Mouse (Mus musculus) cerebellum, adult 11-12 months (tissue): ENCODE data around the gene Sub1.

ENCODE experiments used
- DNase-seq: peaks from one replicate; pipeline ENCODE4 v3.0.0; 2022

The Sub1 gene

DNA sequence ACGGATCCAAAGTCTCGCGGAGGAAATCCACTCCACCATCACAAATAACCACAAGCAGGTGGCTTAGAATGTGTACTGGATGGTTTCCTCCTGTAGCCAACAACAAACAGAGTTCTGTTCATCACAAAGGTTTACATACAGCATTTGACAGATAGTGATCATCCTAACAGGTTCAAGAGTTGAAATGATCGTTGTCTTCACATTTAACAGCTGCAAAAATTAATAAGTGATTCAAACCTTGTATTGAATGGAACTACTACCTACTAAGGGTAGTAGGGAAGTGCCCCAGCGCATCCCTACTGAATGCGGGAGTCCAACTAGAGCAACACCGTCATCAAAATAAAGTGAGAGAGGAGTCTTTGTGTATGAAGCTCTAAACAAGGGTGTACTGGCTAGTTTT, at the start of gene Sub1:
Gene Sub1, minus strand, starts transcription at position 101 of the 400 bp plus-strand sequence.
- no peak for DNase-seq

DNA sequence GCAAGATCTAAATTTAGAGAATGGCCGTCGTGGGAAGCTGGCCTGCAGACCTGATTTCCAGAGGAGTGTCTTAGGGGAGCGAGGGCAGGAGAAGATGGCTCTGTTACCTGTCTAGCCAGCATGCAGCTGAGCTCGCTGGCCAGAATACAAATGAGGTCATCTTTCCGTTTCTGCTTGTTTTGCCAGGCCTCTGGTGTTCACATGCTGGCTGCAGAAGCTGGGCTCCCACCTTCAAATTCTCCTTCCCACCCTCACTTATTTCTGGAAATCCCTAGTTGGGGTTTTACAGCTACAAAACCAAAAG, 43.6 kb upstream of the Sub1 start:
- no peak for DNase-seq

- DNase-seq: no peak
Observed at GRCm38 (mm10) chr15:12039671-12040406, 43.1 kb upstream of the Sub1 start.

DNA sequence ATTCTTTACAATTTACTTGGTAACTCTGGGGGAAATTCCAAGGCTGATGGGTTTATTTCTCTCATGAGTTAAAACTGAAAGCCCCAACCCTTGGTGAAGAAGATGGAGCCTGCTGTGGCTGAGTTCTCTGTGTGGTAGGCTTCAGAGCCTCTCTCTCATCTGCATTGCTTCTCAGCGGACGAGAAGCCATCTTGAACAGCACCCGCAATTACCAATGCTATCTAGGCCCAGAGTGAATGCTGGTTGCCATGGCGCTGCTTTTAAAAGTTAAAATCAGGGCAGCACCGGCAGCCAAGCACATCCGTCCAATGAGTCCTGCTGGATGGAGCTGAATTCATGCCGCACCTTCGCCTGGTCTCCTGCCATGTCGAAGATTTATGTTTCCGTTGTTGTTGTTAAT, 42.5 kb upstream of the Sub1 start:
- DNase-seq: no peak

DNA sequence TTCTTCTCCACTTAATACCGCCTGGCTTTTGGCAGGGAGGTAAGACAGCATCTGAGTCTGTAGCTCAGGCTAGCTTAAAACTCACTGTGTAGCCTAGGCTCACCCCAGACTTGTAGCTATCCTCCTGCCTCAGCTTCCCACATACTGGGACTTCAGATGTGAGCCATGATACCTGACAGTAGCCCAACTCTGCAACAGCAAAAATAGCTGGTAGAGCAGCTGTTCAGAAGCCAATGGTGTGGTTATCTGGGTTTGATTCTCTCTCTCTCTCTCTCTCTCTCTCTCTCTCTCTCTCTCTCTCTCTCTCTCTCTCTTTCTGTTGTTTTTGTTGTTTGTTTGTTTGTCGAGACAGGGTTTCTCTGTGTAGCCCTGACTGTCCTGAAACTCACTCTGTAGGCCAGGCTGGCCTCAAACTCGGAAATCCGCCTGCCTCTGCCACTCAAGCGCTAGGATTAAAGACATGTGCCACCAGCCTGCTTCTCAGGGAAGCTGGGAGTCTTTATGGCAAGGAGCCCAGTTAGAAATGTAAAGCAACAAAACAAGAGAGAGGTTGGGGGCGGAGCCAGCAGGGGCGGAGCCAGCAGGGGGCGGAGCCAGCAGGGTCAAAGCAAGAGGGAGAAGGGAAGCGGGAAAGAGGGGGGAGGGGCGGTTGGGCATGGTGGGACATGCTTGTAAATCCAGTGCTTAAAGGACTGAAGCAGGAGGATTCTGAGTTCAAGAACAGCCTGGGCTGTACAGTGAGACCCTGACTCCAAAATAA, 41.3 kb upstream of the Sub1 start:
- DNase-seq: no peak

GRCm38 (mm10) chr15:12037217-12037616, 40.4 kb upstream of the Sub1 start:
- DNase-seq: no peak

DNA sequence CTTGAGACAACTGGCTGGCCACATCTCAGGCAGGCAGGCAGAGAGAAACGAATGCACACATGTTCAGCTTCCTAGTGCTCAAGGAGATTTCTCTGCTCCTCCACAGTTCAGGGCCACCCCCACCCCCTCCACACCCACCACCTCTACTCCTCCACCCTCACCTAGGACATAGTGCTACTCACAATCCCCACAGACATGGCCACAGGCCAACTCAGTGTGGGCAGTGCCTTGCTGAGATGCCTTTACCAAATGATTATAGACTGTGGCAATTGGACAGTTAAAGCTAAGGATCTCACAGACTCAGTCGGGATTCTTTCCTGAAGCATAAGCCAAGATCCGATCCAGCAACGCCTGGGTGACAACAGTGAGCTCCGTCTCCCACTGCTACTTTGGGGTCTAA, 39.9 kb upstream of the Sub1 start:
- DNase-seq: no peak

DNA sequence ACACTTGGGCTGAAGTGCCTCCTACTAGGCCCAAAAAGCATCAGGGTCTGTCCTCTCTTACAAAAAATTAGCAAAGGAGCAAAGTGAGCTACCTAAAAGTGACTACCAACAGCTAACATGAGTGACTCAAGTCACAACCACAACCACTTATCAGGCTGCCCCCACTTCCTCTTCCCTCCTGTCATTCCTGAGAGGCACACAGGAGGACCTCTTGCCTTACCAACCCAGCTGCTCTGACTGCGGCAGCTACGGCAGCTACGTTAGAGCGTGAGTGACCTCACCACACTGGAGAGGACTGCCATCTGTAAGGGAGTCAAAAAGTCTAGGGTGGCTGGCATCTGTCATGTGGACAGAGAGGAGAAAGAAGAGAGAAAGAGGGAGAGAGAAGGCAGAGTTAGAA, 37.5 kb upstream of the Sub1 start:
- no peak for DNase-seq

DNA sequence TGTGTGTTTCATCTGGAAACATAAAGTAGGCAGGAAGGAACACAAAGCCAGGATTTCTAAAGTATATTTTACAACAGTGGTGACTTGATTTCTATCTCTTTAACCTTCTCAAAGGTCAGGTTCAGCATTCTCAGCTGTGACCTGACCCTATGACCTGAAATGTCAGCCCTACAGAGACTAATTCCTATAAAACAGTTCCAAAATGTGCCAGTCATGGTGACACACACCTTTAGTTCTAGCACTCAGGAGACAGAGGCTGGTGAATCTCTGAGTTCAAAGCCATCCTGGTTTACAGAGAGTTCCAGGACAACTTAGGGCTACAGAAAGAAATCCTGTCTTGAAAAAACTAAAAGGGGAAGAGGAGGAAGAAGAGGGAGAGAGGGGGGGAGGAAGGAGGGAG, 36.4 kb upstream of the Sub1 start:
- DNase-seq: no peak

GRCm38 (mm10) chr15:12032512-12032911, 35.7 kb upstream of the Sub1 start:
- no peak for DNase-seq

- no peak for DNase-seq
Observed at GRCm38 (mm10) chr15:12031861-12032260, 35.1 kb upstream of the Sub1 start.

- DNase-seq: no peak
Observed at GRCm38 (mm10) chr15:12030221-12030620, 33.4 kb upstream of the Sub1 start.

DNA sequence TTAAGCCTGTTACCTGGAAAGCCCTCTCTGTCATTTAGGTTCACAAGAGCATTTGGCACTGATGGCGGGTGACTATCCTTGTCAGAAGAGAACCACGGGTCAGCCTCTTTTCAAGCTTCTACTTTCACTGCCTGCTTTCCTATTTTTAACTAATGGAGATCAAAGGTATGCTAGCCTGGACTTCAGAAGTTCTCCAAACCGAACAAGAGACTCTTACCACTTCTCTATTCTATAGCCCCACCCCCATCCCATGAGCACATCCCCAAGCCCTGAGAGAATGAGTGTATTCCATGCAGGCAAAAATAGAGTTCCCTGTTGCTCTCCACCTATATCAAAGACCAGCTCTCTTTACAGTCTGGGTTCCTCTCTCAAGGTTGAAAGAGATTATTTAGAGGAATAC, 31.0 kb upstream of the Sub1 start:
- DNase-seq: no peak

- DNase-seq: no peak
Observed at GRCm38 (mm10) chr15:12026932-12027450, 30.2 kb upstream of the Sub1 start.

GRCm38 (mm10) chr15:12026026-12026425, 29.2 kb upstream of the Sub1 start:
- no peak for DNase-seq

- DNase-seq: no peak
Observed at GRCm38 (mm10) chr15:12025341-12025740, 28.6 kb upstream of the Sub1 start.

DNA sequence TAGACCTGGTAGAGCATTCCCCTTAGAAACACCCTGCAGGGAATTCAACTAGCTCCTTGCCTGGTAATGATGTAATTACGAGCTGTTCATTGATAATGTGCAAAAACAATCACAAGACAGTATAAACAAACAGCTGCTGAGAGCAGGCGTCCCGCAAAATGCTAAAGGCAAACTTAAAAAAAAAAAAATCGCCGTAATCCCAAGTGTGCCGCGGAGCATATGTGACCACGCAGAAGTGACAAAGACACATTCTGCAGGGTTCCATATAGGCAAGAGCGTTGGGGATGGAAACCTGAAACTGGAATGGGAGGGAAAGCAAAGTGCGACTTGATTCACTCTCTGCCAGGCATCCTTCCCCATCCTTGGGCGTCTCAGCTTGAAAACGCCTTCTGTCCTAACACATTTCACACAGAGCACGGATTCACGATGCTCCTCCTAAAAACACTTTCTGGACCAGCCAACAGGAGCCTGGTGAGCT, 28.0 kb upstream of the Sub1 start:
- DNase-seq: no peak

DNA sequence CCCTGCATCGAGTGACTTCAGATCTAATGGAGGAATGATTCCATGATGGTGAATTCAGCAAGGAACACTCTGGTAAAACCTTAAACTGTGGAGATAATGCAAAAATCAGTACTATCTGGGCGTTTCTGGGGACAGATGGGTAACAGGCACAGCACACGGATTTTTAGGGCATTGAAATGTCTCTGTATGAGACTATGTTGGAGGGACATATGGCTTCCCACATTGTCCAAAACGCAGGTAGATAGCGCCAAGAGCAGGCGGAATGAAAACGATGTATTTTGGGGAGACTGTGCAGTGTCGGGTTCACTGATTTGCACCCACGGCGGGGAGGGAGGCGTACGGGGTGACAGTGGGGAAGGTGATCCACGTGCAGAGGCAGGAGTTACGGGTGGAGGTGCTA, 22.7 kb upstream of the Sub1 start:
- DNase-seq: no peak

DNA sequence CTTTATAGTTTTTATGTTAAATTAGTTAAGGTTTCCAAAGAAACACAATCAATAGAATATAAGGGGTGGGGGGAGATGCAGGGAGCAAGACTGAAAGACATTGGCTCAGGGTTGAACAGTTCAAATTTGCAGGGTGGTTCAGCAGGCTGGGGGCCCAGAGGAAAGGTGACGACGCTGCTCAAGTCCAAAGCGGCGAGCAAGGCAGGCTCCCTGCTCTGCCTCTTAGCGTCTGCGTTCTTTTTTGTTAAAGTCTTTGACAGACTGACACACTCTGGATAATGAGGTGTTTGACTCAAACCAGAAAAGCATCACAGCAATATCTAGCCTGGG, 21.6 kb upstream of the Sub1 start:
- no peak for DNase-seq

GRCm38 (mm10) chr15:12017700-12018427, 21.1 kb upstream of the Sub1 start:
- no peak for DNase-seq

DNA sequence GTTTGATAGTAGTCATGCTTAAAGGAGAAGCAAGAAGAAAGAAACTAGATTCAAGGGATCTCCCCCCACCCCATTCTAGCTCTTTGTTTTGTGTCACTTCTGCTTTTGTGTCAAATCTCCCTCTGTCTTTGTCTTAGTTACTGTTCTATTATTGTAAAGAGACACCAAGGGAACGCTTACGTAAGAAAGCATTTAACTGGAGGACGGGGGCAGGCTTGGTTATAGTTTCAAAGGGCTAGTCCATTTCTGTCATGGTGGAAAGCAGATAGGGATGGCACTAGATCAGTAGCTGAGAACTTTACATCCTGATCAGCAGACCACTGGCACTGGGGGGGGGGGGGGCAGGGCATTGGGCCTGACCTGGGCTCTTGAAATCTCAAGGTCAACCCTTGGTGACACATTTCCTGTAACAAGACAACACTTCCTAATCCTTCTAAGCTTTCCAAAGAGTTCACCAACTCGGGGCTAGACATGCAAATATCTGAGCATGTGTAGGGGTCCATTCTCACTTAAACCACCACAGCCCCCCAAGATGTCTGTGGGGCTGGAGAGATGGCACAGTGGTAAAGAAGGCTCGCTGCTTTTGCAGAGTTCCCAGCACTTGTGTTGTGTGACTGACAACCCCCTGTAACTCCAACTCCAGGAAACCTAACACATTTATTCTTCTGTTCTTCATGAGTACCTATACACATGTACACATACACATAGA, 17.6 kb upstream of the Sub1 start:
- DNase-seq: no peak

- no peak for DNase-seq
Observed at GRCm38 (mm10) chr15:12013532-12014196, 16.9 kb upstream of the Sub1 start.

GRCm38 (mm10) chr15:12010602-12011044, 13.8 kb upstream of the Sub1 start:
- DNase-seq: no peak
